Mouse (Mus musculus) 3T3-L1 (cell line): ENCODE results near the gene Gm45808.
"Not testable (repeated sequence)": the region's sequence is repeated elsewhere in the genome, so short reads cannot be mapped to it uniquely, and the experiment has no call there.

ENCODE experiments used
- DNase-seq: peaks from one replicate; pipeline ENCODE4 v3.0.0-alpha.2; 2015; ENCODE audit warnings: low read depth, low spot score

Gm45808 gene

DNA sequence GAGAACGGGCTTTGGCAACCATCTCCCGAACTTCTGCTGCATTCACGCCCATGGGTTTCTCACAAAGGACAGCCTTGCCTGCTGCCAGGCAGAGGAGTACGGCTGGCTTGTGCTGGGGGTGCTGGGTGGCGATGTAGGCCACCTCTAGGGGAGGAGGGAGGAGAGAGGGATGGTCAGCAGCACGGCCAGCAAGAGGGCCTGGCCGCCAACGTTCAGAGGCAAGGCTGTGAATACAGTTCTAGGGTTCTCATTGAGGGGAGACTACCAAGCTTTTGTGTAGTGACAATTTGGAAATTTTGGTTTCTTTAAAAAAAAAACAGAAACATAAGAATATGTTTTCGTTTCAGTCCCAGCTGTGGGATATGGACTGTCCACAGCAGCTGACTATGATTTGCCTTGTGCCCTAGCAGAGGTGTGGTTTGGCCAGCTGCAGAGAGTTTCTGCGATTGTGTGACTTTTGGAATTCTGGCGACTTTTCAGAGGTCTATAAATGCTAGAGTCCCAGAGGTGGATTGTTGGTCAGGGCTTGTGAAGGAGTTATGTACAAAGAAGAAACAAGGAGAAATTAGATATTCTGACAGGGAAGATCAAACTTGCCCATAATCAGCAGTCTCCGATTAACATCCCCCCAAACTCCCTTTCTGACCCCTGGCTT lies at the start of gene Gm45808:
TSS of gene Gm45808 (minus strand) at position 51 of the 655 bp plus-strand sequence.
- no peak for DNase-seq

DNA sequence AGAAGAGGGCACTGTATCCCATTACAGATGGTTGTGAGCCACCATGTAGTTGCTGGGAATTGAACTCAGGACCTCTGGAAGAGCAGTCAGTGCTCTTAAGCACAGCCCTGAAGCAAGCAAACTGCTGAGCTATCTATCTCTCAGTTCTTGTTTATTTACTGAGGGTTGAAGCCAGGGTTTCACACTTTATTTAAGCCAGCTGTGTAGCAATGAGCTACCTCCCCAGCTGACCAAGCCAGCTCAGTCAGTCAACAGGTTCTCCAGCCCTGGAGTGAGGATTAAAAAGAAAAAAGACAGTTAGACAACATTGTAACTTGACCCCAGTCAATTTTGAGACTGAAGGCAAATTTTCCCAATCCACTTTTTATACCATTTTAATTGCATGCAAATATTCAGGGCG lies 49.1 kb upstream of the Gm45808 start:
- no peak for DNase-seq

DNA sequence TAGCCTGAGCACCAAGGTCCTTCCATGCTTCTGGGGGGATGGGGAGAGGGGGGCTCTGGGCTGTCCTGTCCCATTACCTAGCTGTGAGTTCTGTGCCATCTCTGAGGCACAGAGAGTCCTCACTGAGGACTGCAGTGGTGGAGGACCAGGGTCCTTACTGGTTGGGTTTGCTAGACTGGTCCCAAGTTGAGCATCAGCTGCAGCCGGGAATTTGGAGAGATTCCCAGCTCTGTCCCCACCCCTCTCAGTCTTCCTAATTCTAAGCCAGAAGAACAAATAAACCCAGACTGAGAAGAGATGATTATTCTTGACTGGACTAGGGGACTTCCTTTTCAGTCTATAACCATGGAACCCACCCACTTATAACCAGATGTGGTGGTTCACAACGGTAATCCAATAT lies 44.0 kb upstream of the Gm45808 start:
- no peak for DNase-seq

DNA sequence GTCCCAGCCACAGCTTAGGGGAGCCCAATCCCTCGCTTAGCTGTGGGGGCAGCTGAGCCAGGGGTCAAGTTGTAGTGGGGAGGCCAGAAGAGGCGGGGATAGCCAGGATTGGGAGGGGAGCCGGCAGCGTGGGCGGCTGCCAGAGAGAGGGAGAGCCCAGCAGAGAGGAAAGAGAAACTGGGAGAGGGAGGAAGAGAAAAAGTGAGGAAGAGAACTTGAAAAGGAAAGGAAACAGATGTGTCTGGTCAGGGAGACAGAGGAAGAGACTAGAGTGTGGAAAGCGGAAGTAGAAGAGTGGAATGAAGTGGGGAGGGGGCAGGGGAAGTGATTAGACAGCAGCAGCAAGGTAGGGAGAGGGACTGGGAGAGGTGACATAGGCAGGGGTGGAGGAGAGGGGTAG lies 42.9 kb upstream of the Gm45808 start:
- no peak for DNase-seq

DNA sequence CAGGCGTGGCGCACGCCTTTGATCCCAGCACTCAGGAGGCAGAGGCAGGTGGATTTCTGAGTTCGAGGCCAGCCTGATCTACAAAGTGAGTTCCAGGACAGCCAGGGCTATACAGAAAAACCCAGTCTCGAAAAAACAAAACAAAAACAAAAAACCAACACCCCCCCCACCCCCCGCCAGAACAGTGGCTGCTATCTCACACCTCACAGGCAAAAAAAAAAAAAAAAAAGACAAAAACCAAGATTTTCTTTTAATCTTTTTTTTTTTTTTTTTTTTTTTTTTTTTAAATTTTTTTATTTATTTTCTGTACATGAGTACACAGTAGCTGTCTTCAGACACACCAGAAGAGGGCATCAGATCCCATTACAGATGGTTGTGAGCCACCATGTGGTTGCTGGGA lies 40.6 kb upstream of the Gm45808 start:
- DNase-seq, result not testable (repeated sequence)

DNA sequence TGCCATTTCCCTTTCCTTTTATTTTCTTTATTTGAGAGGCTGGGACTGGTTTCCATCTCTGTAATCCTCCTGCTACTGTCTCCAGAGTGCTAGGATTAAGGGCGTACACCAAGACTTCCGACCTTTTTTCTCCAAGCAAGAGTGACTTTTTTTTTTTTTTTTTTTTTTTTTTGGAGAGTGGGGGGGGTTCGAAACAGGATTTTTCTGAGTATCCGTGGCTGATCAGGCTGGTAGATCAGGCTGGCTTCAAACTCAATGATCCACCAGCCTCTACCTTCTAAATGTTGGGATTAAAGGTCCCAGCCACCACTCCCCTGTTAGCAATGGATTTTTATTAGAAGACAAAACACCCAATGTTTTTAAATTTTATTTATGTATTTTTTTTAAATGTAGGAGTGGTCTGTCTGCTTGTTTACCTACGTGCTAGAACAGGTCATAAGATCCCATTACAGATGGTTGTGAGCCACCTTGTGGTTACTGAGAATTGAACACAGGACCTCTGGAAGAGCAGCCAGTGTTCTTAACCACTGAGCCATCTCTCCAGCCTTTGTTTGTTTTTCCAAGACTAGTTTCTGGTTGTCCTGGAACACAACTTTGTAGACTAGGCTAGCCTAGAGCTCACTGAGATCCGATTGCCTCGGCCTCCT lies 40.0 kb upstream of the Gm45808 start:
- peak; percentile 62 for DNase-seq

DNA sequence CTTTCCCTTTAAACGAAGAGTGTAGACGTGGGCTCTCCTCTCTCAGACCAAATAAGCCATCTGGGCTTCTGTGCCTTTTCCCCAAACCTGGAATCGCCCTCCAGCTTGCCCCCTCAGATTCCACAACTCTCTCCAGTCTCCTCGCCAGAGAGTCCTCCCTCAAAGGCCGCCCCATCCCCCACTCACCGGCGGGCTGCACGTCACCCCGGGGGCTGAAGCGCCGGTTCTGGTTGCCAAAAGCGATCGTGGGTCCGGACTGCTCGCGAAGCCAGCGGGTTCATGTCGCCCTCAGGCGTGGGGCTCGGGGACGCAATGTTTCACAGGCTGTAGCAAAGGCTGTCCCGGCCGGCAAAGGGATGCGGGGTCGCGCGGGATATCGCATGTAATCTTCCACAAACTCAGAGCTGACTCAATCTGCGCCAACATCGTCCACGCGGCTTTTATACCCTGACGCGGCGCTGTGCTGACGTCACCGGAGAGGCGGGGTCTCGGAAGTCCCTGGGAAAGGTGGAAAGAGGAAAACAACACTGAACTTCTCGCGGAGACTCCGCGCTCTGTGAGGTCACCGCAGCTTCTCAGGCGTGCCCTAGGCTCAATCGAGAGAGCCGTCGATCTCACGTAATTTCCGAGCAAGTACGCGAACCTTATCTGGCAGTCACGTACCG lies 39.3 kb upstream of the Gm45808 start, which contains the start of the genes Ppp1r15a and Plekha4:
TSS of gene Ppp1r15a (minus strand) at position 460 of the 665 bp plus-strand sequence.
TSS of gene Plekha4 (plus strand) at position 522 of the 665 bp plus-strand sequence.
- peak; percentile 96 for DNase-seq

DNA sequence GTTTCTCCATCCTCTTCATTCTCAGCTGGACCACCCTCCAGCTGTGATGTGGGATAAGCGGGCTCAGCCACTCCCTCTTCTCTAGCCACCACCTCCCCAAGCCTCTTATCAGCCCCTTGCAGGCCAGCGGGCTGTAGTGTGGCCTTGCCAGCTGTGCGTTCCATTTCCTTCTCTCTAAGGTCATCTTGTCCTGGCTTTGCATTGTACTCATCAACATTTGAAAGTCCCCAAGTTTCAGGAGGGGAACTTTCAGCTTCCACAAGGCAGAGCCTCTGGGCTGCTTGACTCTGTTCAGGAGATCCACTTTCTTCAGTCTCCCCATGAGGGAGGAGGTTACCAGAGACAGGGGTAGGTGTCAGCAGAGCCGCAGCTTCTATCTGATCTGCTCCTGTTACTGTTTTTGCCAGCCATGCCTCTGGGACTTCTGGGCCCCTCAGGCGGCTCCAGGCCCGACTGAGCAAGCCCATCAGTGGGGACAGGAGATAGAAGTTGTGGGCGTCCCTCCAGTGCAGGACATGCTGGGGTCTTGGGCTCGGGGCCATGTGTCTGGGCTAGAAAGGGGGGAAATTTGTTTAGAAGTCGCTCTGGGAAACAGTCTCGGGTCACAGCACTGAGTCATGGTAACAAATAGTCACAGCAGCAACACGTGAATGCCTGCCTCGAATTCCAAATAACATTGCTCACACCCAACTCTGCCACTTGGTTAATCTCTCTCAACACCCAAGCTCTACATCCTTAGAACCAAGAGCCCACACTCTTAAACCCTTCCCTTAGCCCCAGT lies 38.4 kb upstream of the Gm45808 start:
- DNase-seq, result peak; percentile 76

DNA sequence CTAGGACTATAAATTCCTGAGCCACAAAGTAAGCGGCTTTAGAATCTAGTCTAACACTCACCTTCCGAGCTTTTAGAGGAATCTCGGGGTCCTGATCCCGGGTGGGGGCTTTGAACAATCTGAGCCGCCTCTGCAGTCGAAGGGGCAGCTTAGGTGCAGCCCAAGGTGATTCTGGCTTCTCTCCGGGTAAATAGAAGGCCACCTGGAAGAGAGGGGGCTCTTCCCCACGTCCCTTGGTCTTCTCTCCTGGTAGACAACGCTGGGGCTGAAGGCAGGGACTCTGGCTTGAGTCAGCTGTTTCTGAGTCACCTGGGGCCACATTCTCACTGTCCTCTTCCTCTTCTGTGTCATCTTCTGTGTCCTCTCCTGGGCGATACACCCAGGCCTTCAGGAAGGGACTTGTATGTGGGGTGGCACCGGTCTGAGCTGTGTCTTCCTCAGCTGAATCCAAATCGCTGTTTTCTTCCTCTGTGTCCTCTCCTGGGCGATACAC lies 37.1 kb upstream of the Gm45808 start:
- no peak for DNase-seq

DNA sequence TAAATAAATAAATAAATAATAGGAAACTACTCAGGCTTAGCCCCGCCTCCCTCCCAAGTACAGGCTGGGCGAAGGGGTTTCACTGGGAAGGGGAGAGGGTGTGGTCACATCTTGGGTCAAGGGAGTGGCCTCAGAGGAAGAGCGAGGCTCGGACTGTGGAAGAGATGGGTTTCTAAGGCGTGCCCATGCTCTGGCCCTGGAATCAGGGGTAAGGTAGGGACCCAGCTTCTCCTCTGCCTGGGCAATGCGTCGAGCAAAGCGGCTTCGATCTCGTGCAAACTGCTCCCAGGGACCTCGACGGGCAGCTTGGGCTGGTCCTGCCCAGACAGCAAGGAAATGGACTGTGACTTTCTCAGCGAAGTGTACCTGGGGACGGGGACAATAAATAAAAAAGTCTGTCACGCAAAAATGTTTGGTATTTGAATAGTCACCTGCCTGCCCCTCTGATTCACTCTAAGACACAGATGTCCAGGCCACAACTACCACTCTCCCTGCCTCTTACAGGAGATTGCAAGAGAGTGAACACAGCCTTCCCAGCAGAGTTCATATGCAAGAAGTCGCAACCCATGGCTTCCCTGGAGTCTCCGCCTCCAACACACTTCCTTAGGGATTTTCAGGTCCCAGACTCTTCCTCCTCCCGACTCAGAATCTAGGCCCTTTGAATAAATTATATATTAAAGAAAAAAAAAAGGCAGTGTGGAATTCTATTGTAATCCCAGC lies 36.5 kb upstream of the Gm45808 start:
- peak; percentile 48 for DNase-seq

DNA sequence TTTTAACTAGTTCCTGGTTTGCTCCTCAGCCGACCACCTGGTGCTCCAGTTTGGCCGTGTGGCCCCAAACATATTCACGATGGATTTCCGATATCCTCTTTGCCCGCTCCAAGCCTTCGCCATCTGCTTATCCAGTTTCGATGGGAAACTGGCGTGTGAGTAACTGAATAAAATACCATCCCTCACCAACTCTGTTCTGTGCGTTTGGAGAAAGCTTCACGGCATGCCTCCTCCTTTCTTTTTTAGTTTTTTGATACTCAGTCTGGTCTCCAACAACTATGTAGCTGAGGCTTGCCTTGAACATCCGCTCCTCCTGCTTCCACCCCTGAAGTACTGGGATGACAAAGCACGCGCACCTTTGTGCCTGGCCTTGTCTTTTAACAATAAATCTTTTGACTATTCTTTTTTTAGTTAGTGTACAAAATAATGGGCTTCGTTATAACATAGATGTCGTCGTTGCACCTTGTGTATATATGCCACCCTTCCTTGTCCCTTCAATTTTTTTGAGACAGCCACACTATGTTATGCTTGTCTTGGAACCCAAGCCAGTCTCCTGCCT lies 35.7 kb upstream of the Gm45808 start:
- no peak for DNase-seq

DNA sequence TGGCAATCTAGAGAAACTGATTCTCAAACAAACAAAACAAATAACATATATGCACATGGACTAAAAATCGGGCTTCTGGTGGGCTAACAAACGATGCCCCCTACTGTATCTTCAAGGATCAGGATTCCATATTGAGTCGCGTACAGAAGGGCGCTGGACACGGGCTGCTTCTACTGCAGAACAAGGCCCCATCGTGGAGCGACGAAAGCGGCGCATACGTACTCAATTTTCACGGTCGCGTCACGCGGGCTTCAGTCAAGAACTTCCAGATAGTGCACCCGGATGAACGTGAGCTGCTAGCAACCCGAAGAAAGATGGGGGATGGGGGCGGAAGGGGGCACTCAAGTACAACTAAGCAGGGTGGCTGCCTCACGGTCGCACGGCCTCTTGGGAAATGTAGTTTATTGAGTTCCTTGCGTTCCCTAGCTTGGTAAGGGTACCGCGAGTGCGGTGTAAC lies 35.1 kb upstream of the Gm45808 start:
- DNase-seq, result peak; percentile 56

DNA sequence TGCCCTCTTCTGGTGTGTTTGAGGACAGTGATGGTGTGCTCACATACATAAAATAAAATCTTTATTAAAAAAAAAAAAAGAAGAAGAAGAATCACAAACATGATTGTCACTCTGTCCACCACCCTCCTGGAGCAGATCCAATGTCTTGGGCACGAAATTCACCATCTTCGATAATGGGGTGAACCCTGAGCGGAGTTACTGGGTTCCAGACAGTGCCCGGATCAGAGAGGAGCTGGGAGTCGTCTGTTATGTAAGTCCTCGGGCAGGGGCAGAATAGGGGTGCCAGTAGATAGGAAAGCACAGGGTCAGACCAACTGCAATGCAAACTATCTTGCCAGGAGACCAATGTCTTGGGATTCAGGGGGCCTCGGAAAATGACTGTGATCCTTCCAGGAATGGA lies 34.0 kb upstream of the Gm45808 start:
- no peak for DNase-seq

DNA sequence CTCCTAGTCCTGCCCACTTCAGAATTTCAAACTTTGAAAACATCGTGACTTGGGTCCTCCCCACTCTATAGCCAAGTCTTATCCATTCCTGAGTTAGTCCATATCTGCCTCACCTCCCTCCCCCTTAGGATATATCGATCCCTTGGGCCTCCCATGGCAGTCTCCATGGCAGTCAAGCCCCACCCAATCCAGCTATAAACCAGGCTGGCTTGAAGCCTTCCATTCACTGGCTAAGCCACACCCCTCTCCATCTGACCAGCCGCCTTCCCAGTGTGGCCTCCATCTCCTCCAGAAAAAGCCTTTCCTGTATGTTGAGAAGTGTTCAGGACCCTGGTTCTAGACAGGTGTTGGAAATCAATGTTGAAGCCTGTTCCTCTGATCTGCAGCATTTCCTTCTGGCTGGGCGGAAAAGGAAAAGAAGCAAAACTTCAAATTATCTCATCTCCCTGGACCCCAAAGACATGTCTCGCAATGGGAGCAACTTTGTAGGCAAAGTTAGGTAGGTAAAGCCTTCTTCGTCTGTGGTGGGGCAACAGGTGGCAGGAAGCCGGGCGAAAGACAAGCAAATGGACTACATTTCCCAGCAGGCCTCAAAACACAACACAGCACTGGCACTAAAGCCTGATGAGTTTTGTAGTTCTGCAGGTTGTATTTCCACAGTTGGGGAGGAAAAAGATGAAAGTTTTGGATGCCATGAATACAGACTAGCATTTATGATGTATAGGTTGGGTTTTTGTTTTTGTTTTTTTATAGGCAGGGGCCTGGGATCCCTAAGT lies 32.9 kb upstream of the Gm45808 start:
- DNase-seq, result no peak

DNA sequence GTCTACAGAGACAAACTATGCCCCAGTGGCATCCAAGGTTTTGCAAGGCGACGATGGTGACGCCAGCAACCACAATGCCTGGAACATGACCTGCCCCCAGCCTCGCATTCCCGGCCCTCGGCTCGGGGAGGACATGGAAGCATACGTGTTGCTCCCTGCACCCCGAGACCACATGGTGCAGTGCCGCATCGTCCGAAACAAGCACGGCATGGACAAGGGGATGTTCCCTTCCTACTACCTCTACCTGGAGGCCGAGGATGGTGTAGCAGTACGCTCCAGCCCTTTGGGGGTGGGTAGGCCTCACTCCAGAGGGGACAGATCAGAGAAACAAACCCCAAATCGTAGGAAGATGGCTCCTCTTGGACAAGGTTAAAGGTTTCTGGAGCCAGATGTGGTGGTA lies 32.0 kb upstream of the Gm45808 start:
- DNase-seq, result no peak

DNA sequence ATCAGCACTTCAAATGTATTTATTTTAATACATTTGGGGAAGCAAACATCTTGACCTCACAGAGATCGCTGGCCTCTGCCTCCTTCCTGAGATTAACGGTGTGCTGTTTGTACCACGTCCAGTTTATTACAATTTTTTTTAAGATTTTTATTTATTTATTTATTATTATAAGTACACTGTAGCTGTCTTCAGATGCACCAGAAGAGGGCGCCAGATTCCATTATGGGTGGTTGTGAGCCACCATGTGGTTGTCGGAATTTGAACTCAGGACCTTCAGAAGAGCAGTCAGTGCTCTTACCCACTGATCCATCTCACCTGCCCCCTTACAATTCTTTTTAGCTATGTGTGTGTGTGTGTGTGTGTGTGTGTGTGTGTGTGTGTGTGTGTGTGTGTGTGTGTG lies 30.2 kb upstream of the Gm45808 start:
- DNase-seq, result not testable (repeated sequence)

DNA sequence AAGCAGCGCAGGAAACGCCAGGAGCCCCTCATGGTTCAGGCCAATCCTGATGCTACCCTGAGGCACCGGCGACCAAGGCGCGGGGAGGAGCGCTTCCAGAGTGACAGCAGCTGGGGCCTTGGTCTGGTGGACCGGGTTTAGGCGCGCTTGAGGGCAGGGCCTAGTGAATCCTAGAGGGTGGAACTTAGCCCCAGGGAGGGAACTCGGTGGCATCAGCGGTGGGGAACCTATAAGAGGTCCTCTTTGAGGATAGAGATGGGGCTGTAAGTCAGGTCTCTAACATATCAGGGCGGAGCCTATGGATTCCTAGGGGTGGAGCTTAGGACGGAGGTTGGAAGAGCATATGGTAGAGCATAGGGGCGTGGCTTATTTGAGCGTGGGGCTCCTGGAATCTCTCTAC lies 28.8 kb upstream of the Gm45808 start:
- DNase-seq, result no peak

DNA sequence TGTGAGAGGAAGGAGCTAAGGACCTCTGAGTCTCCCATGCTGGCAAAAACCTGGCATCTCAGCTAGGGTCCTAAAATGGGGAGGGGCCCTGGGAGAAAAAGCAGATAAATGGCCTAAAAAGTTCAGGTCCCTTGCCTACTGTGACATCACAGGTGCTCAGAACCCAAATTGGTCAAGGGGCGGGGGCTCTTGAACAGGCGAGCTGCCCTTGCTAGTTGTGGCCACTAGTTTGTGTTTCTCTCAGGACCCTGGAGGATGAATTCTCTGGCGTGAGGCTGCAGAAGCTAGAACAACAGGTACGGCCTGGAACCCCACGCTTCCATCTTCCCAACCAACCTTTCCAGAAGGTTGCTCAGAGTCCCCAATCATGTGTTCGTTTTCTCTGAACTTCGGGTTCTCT lies 27.8 kb upstream of the Gm45808 start:
- no peak for DNase-seq

DNA sequence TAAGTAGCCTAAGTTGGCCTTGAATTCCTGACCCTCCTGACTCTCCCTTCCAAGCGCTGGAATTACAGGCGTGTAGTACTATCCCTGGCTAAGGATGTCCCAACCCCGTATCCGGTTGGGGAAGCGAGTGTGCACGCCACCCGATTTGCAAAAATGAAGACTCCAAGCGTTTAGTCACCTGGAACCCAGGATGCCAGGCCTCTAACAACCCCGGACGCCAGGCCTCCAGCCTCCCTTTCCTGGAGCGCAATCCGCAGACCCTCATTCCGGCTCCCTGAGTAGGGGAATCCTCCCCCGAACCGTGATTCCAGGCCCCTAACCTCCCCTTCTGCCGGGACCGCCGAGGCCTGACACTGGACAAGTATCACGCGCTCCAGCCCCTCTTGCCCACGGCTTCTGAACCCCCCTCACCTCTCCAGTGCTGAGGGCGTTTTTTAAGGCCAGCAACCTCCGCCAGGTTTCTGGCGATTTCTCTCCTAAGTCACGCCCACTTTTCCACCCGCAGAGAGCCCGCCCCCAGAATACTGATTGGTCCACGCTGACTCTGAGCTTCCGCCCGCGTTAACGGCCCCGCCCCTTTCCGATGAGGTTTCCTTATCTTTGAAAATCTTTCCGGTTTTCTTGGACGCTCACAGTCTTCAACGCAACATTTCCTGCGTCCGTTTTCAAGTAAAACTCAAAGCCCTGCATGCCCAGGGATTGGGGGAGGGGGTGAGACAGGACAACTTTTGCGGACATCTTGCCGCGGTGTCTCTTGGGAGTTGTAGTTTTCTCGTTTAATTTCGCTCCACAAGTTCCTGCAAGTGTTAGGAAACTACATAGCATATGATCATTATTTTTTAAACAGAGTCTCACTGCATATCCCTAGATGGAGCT lies 23.5 kb upstream of the Gm45808 start, which contains the start of gene Nucb1:
TSS of gene Nucb1 (minus strand) at position 495 of the 876 bp plus-strand sequence.
- DNase-seq, result peak; percentile 94
